Comparison of ENCODE assay signal across 8 mouse cellular contexts in the genomic region with DNA sequence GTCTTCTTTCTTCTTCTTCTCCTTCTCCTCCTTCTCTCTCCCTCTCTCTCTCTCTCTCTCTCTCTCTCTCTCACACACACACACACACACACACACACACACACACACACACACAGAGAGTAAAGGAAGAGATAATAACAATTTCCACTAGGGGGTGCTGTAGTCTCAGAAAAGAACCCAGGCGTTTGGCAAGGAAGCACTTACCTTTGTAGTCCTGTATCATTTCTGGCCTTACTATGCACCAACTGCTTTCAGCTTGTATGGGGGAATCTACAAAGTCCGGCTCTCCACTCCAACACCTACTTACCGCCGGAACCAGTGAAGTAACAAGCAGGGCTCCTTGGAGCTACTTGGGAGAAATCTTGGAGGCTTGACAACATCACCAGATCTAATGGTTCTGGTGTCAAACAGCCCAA. TPM values are rescaled to one million over a fixed set of nuclear protein-coding genes. Genes with fewer than 3 reads are reported as not detected.
DNase-seq lines count a peak whose midpoint lies in the region; ATAC-seq and TF ChIP-seq lines count a peak whose summit lies in the region.
"Had no signal": no experiment of that assay in that cellular context is flagged by ENCODE, and none has a peak within 500 bp of the region (broad histone marks: within the 10 kb centered on the region; RNA-seq: fewer than 3 reads in every experiment).

No protein-coding gene starts in this region.

- H3K4me1 ChIP-seq in cortical plate, adult 2 months (ENCODE audit: control insufficient read depth, insufficient read depth, low read length): no peaks in the 10 kb centered on the region
- peaks cover 9% of the 10 kb centered on the region; the same call in 1 of the 2 replicates for H3K4me1 ChIP-seq in heart, postnatal 0 days (ENCODE audit: control insufficient read depth, insufficient read depth)

- DNase-seq in CD8-positive naive resting alpha-beta T cell, adult 2 months (ENCODE audit: low read depth in 2 of 2, low spot score in 2 of 2): peak; percentile 60 to 74
- peak; percentile 90 for DNase-seq in NIH3T3 (ENCODE audit: low read depth)
- peak; percentile 50 for DNase-seq in heart, postnatal 0 days (ENCODE audit: low spot score)
- peak; percentile 53 for DNase-seq in layer of hippocampus, adult 9-11 months
- DNase-seq in lung, postnatal 10 days: peak; percentile 82
- peak; percentile 83 for DNase-seq in retina, postnatal 7 days (ENCODE audit: low read depth, low spot score)

- no peak for TF ChIP-seq POLR2A in cortical plate, adult 2 months (IDR thresholded peaks at IDR 0.05; ENCODE audit: extremely low read depth, insufficient read depth, low read length)

- no peak overlapping the region for H3K9ac ChIP-seq in heart, postnatal 0 days (replicated peaks; ENCODE audit: low read depth, low read length)

- H3K27me3 ChIP-seq in heart, postnatal 0 days (ENCODE audit: control insufficient read depth, insufficient read depth, low read length): no peaks in the 10 kb centered on the region

- H3K27ac ChIP-seq in cortical plate, adult 2 months (ENCODE audit: insufficient read depth, low read length): no peak overlapping the region
- no peak overlapping the region for H3K27ac ChIP-seq in heart, postnatal 0 days (ENCODE audit: low read depth)

- no peak overlapping the region for H3K4me3 ChIP-seq in cortical plate, adult 2 months (ENCODE audit: insufficient read depth, low read length)
- no peak overlapping the region for H3K4me3 ChIP-seq in heart, postnatal 0 days (ENCODE audit: low read depth, low read length)

- no peaks in the 10 kb centered on the region for H3K36me3 ChIP-seq in heart, postnatal 0 days (replicated peaks; ENCODE audit: control insufficient read depth, insufficient read depth, low read length)

- 0 out of 2 replicates have a peak, but pooled peaks have one; percentile 21 for ATAC-seq in heart, postnatal 0 days (ENCODE audit: insufficient read depth, low read depth)

- 7% methylated on average over 4 of the region's 4 CpGs for WGBS in heart, postnatal 0 days

- H3K9me3 ChIP-seq in heart, postnatal 0 days (replicated peaks; ENCODE audit: control insufficient read depth, low read length): no peaks in the 10 kb centered on the region

- no peak for TF ChIP-seq EP300 in heart, postnatal 0 days (IDR thresholded peaks at IDR 0.05; ENCODE audit: low read depth)

- no peak overlapping the region for H3K4me2 ChIP-seq in heart, postnatal 0 days (ENCODE audit: low read depth, low read length)

- TF ChIP-seq CTCF in cortical plate, adult 2 months (IDR thresholded peaks at IDR 0.05; ENCODE audit: extremely low read depth, insufficient read depth, low read length): peak; percentile 47; the same call in 1 of the 2 replicates
- peak; percentile 68 for TF ChIP-seq CTCF in heart, postnatal 0 days (IDR thresholded peaks at IDR 0.05; ENCODE audit: low read depth)

RNA-seq across cellular contexts. Expression of a gene that starts 4.6 kb away (rescaled TPM):
- polyA plus RNA-seq in cortical plate, adult 2 months (2012; rRNA removed): 2.7 and 4.5 TPM in 2 replicates
- 3.7 TPM in 1 of 2 replicates, not detected in the other for total RNA-seq in heart, postnatal 0 days (2014; rRNA removed; ENCODE audit: low replicate concordance)
- polyA plus RNA-seq in heart, postnatal 0 days (2015; fragmentation: Nextera tagmentation; extraction: Ambion mirVana): 2.2 and 3.5 TPM in 2 replicates

RNA-seq across cellular contexts. Expression of a gene that starts 32.1 kb away (rescaled TPM):
- 219 and 242 TPM in 2 replicates for polyA plus RNA-seq in cortical plate, adult 2 months (2012; rRNA removed)
- total RNA-seq in heart, postnatal 0 days (2014; rRNA removed; ENCODE audit: low replicate concordance): 875 and 891 TPM in 2 replicates
- polyA plus RNA-seq in heart, postnatal 0 days (2015; fragmentation: Nextera tagmentation; extraction: Ambion mirVana): 754 and 772 TPM in 2 replicates

RNA-seq across cellular contexts. Expression of a gene that starts 32.2 kb away (rescaled TPM):
- polyA plus RNA-seq in cortical plate, adult 2 months (2012; rRNA removed): 0.13 and 0.19 TPM in 2 replicates
- 1.6 and 2.0 TPM in 2 replicates for total RNA-seq in heart, postnatal 0 days (2014; rRNA removed; ENCODE audit: low replicate concordance)
- polyA plus RNA-seq in heart, postnatal 0 days (2015; fragmentation: Nextera tagmentation; extraction: Ambion mirVana): 0.05 and 0.49 TPM in 2 replicates
- polyA plus RNA-seq: heart, embryonic 14.5 days had no signal

RNA-seq across cellular contexts. Expression of a gene that starts 53.5 kb away (rescaled TPM):
- polyA plus RNA-seq in cortical plate, adult 2 months (2012; rRNA removed): 20.6 and 21.1 TPM in 2 replicates
- 11.8 and 13.7 TPM in 2 replicates for total RNA-seq in heart, postnatal 0 days (2014; rRNA removed; ENCODE audit: low replicate concordance)
- polyA plus RNA-seq in heart, postnatal 0 days (2015; fragmentation: Nextera tagmentation; extraction: Ambion mirVana): 8.2 and 10.8 TPM in 2 replicates
